Mouse (Mus musculus) 3T3-L1 (cell line): Measurements from ENCODE around the gene Cdh5.
"Not testable (repeated sequence)": the region's sequence is repeated elsewhere in the genome, so short reads cannot be mapped to it uniquely, and the experiment has no call there.

Source experiments
- DNase-seq: peaks from one replicate; pipeline ENCODE4 v3.0.0-alpha.2; 2015; ENCODE audit warnings: low read depth, low spot score

The Cdh5 gene

DNA sequence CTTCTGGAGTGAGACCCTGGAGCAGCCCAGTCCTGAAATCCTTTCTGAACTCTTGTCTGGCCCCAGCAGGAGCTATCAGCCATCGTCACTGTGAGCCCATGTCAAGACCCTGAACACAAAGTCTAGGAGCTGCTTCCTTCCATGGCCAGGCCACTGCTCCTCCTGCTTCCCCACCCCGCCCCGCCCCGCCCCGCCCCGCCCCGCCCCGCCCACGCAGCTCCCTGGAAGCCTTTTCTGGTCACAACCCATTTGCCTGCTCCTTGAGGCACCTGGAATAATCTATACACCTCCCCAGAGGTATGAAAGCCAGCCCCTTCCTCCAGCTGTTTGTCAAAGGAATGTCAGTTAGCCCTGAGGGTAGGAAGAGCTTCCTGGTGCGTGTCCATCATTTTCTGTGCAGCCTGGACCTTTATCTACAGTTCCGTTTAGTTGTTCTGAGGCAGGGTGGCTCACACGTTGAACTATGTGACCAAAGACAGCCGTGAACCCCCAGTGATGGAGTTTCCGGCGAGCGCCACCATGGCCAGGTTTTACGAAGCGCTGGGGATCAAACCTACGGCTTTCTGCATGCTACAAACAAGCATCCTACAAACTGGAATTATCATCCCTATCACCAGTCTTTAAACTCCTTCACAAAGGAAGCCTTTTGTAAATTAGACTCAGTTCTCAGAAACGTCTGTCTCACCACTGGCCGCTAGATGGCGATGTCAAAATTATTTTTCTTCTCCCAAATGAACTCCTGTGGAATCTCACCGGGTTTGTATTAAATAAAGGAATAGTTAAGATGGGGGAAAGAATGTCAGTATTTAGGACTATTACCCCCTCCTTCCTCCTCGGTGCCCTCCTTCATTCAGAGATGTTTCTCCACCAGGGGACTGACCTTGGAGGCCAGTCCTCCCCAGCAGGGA is 10.2 kb upstream of the Cdh5 start:
- peak; percentile 76 for DNase-seq

DNA sequence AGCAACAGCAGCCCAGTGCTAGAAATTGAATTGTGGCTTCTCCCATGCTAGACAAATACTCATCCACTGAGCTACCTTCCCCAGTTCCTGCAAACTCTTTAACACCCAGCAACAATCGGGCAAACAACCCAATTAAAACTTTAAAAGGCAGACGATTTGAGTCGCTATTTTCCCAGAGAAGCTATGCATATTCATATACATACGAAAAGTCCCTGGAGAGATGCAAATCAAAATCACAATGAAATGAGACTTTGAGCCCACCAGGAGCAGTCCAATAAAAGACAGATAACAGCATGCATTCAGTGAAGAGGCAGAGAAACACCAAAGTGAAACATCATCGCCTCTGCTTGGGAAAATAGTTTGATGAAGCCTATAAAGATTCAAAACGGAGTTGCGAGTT is 8.1 kb upstream of the Cdh5 start:
- DNase-seq: no peak

DNA sequence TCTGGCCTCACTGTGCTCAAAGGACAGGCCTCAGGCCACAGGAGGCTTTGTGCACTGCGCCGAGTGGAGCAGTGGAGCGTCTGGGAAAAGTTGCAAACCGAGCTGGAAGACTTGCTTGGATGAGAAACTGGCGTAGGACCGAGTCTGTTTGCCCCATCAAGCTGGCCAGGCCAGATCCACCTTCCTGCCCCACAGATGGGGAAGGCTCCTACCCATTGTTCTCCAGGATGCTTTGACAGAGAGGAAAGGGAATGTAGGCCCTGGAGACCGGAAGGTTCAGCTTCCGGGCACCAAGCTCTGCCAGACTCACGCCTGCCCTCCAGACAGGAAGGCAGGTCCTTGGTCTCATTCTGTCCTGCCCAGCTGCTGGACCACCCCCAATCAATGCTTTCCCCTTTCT is 5.8 kb upstream of the Cdh5 start:
- DNase-seq: no peak

DNA sequence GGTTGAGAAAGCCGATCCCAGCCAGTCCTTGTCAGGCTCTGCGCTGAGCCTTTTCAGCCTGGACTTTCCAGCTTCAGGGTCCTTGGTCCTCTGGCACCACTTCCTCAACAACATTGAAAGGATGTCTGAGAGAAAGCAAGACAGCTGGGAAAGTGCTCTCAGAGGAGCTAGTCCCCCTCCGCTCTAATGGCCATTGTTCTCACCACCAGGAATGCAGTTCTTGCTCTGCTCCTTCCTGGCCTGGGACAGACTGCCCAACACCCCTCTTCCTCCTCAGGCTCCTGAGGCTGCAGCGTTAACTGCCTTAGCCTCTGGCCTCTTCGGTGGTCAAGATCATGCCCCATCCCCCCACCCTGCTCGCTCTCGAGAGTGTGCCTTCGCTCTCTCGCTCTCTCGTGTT is 4.8 kb upstream of the Cdh5 start:
- no peak for DNase-seq

DNA sequence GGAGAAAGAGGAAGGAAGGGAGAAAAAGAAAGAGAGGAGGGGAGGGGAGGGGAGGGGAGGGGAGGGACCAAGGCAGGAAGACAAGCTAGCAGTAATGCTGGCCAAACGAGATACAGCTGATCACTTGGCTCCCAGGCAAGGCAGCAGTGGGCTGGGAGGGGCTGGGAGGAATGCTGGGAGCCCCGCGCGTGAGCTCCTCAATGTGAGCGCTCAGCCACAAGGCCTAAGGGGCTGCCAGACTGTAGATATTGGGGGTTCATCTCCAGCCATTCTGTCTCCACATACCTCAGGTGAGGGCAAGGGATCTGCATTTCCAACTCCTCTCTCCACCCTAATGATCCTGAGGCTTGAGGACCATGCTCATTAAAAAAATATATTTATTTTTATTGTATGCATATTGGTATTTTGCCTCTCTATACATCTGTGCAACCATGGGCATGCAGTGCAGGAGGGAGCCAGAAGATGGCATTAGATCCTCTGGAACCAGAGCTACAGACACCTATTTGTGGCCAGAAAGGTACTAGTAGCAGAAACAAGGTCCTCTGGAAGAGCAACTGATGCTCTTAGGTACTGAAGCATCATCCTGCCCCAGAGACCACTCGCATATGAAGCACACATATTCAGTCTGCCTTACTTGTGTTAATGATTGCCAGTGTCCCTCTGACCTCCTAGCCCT is 2.6 kb upstream of the Cdh5 start:
- peak; percentile 52 for DNase-seq

DNA sequence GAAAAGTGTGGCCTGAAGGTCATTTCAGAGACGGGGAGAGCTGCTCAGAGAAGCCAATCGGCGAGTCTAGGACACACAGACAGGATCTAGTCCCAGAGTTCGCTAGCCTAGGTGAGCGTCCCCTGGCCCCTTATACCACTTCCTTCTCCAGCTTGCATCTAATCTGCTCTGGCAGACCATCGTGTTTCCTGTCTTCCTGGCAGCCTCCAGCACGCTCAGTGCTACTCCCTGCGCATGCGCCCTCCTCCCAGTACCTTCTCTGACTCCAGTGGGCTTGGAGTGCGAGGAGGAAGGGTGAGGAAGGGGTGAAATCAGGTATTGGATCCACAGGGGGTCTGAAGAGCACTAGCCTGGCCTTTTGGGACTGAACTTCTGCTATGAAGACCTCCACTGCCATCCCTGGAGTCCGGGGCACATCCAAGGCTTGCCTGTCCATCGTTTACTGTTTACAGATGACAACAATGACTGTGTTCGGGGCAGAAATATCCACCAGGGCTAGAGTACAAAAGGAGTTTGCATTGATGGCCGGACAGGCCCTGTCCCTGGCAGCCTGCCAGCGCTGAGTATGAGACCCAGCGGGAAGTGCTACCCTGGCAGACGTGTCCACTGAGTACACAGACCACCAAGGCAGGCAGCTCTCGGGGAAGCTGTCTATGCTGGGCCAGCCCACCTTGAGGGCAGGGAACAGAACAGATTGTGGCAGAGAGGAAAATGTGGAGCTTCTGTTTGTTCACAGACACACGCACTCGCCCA is 1.9 kb upstream of the Cdh5 start:
- DNase-seq: no peak

DNA sequence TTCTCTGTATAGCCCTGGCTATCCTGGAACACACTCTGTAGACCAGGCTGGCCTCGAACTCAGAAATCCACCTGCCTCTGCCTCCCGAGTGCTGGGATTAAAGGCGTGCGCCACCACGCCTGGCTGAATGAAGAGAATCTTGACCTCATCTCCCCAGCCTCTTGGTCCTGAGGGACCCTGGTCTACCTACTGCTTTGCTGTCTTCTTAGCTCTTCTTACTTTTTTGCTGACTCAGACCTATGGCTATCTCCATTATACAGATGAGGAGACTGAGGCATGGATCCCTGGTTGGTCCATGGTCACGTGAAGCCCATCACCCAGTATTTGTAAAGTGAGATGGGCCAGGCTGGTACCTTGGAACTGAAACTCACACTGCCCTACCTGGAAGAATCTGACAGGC is 701 bp upstream of the Cdh5 start:
- DNase-seq: not testable (repeated sequence)

DNA sequence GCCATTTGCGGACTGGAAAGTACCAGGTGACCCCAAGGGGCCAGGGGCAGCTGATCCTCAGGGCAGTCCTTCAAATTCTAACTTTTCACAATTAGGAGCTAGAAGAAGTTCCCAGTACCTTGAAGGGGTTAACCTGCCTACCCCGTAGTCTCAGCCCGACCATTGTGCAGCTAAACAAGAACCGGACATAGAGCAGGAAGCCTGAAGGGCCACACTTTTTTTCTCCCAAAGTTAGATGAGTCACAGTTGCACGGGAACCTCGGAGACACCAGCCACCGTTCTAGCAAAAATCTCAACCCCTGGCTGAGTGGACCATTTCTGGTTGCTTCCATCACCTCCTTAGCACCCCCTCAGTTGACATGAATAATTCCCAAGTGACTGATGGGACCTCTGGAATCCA is 2.0 kb downstream of the Cdh5 start:
- no peak for DNase-seq

DNA sequence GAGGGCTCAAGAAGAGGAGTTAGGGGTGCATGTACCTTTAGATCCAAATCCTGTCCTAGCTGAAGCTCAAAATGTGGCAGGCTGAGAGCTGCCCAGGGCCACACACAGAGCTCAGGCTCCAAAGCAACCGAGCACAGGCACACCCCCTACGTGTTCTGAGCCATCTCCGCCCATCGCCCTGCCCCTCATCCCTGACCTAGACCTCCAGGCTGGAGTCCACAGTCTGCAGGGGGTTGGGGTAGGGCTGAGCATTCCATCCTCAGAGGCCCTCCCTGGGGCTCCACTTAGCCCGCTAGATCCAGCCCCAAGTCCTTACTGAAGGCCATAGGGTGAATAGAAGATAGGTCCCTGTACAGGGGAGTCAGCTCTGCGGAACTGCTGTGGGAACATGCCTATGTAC is 4.3 kb downstream of the Cdh5 start:
- no peak for DNase-seq

DNA sequence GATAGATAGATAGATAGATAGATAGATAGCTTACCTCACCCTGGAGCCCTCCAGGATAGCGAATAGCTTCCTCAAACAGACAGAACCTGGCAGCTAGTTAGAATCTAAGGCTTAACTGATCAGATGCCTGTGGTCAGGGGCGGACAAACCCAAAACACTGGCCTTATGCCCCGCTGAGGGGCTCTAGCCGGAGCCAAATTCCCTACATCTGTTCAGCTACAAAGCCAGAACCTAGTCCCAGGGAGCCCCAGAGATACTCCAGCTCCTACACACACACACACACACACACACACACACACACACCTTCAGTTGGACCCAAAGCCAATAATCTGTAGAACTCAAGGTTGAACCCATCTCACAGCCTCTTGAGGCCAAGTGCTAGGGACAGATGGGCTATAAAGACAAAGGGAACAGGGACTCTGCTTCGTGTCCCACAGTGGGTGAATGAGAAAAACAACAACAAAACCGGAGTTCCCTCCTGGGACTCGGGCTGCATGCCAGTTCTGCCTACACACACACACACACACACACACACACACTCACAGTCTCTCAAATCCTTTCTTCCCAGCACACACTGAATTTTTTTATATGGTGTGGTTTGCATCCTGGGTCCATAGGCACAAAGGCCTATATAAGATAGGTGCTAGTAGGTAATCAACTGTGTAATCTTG is 5.0 kb downstream of the Cdh5 start:
- DNase-seq: no peak

DNA sequence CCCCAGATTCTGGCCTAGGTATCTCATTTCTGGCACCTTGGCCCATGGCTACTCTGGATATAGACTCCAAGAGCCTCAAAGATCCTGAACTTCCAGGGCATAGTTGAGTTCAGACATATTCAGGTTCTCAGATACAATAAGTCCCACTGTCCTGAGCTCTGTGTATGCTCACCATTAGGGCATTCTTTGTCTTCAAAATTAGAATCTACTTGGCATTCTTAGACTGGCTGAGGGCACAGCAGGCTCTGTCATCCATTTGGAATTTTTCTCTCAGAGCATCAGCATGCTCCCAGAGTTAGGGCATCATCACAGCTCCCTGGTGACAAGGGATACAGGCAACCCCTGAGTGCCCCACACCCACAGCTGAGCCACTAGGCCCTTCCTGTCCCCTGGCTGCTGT is 5.7 kb downstream of the Cdh5 start:
- peak; percentile 48 for DNase-seq

DNA sequence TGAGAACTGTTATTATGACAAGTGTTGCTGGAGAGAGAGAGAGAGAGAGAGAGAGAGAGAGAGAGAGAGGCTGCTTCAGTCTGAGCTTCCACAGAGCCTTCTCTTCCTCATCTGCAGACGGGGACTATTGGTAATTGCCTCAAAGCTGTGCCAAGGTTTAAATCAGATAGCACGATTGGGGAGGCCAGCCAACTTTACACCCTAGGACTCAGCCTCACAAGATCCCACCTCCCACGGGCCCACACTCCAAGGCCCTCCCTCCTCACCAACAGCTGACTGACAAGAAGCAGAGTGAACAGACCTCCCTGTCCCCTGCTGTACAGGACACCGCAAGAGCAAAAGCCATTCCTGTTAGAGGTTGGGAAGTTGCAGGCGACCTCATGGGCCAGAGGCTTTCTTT is 6.6 kb downstream of the Cdh5 start:
- DNase-seq: no peak

DNA sequence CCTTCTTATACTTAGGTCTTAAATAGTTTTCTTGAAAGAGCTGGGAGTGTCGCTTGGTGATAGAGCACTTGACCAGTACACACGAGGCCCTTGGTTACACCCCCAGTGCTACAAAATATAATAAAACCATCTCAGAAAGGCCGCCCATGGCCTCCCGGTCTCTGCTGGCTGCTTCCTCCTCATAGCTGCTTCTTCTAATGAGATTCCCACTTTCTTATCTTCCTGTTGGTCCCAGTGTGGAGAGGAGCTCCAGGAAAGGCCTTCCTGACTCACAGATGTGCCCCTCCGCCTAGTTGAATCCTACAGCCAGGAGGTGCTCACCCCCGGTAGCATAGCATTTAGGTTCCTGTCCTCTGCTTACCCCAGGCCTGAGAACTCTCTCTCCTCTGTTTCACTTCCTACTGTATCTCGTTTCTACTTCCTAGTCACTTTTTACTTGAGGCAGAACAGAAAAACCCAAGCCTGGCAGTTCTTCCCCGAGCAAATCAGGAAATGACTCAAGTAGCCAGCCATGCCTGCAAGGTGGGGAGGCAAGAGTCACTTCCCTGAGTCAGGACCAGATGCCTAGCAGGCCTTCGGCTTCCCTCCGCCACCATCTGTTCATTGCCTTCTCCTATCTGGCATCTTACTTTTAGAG is 9.2 kb downstream of the Cdh5 start:
- peak; percentile 51 for DNase-seq

DNA sequence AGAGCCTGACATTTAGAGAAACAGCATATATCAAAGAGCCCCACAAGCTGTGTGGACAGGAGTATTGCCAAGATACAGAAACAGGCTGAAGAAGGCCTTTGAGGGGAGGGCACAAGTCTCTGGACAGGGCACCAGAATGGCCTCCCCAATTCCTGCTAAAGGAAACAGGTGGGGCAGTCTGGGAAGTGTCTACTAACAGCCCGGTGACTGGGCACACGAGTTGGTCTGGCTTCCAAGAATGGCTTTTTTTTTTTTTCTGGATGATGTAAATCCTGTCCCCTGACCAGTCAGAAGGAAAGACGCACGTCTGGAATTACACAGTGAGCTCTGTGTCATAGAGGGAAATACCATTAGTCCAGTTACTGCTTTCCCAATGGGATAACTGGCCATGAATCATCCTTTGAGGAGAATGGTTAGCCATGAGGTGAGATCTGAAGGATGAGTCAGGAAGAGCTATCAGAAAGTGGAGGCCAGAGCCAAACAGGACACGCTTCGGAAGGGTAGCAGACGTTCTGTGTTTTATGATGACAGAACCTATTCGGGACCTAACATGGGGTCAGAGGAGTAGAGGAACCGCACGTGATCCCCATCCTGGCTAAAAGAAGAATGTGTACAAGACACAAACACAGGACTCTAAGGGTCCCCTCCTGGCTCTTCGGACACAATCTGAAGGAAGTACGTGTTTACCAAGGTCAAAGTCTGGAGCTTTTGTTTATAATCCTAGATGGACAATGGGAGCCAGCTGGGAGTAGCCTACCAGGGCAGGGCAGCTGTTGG is 20.4 kb downstream of the Cdh5 start:
- DNase-seq: peak; percentile 83

DNA sequence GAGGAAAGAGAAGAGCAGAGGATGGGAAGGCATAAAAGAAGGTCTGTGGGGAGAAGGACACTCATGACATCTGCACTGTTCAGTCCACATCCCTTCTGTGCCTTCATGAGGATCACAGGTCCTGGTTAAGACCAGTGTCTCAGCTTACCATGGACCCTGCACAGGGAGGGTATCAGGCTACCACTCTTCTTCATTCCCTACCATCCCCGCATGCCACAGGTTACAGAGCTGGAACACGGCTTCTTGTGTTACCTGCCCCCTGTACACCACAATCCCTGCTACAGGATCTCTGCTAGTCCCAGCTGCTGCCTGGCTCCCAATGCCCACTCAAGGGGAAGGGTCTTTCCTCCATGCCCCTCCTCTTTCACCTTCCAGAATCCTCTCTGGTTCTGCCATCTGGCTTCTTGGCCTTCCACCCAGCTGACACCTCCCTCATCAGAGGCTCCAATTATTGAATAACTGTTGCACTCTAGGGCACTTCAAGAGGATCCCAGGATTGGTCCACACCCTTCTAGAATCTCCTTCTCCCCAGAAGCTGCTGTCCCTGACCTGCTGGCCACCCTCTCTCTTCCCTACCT is 21.7 kb downstream of the Cdh5 start:
- no peak for DNase-seq

DNA sequence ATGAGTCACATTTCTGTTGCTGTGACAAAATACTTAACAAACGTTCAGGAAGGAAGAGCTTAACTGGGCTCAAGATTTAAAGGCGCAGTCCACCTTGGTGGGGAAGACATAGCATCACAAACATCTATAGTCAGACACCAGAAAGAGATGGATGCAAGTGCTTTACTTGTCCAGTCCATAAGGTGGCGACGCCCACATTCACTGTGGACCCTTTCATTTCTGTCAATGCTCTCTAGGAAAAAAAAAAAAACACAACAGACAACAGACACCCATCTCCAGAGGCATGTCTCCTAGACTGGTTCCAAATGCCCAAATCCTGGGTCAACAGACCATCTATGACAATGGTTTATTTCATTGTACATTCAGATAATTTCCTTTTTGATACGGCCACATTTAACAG is 23.1 kb downstream of the Cdh5 start:
- no peak for DNase-seq

DNA sequence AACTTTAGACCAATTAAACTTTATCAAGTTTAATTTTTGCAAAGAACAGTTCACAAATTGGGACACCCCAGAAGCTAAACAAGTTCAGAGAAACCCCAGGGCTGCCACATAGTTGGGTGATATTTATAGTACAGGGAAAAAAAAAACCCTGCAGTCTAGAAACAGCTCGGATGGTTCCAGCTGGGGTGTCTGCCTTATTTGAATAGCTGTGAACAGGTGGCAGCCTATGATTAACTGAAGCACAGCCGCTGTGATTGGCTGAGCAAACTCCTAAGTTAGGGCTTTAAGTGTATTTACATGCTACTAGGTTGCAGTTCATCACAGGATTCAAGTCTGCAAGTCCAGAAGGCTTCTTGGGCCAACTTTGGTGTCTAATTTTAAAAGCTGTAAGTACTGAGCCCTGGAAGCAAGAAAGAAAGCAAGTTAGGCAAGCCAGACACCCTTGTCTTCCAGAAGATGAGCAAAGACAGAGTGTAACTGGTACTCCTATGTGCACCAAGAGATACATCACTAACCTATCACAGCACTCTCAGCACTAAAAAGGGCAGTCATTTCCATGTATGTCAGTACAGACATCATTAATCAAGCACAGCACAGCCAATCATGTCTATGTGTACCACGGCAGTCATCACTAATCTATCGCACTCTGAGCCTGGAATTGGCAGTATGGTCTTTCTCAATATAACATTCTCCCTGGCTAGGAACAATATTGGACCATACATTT is 25.9 kb downstream of the Cdh5 start:
- DNase-seq: no peak

DNA sequence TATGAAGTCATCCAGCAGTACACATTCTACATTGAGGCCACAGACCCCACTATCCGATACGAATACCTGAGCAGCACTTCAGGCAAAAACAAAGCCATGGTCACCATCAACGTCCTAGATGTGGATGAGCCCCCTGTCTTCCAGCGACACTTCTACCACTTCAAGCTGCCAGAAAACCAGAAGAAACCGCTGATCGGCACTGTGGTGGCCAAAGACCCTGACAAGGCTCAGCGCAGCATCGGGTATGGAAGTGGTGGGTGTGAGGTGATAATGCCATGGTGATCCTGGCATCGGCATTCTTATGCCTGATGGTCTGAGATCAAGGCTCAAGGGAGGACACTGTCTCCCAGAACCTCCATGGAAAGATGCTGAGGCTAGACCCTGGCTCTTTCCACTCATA is 29.5 kb downstream of the Cdh5 start:
- DNase-seq: no peak

DNA sequence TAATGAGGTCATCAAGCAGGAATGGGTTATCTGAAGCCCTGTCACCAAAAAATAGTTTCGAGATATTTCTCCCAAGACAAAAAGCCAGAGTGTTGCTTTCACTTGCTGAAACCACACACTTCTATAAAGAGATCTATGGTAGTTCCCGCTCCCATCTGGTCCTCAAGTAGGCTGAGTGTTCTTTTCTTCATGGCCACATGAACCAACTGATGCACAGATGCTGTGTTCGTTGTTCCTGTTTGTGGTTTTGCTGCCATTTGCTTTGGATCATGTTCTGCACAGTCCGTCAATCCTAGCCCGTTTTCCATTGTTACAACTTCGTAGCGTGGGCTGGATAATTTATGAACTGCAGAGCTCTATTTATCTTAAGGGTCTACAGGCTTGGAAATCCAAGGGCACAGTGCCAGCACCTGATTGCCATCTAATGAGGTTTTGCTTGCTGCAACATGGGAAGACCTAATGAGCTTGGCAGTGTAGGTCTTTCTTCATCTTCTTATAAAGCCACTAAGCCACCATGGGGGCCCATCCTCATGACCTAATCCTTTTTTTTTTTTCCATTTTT is 30.1 kb downstream of the Cdh5 start:
- no peak for DNase-seq
